Mouse (Mus musculus) spleen, embryonic (tissue): ENCODE measurements at regions not wholly inside any gene's neighbourhood (a gene's known extent, or its start where the extent isn't known, plus 50 kb on each side); places are given as distances from the start of the nearest gene placed in this dataset.

Experiments
- CTCF ChIA-PET: fragments of 350-600 bp; sonication (Branson Sonifier 250); formaldehyde crosslinking; loops from one replicate; lab custom pipeline; 2022; lab: Charles Lee

GRCm38 (mm10) chr10:124320191-124321110 is 1056.7 kb downstream of the Fam19a2 start:
- CTCF ChIA-PET = no interaction called here

- CTCF ChIA-PET = no interaction called here
These were observed 1056.8 kb downstream of the Slc16a7 start for GRCm38 (mm10) chr10:124332491-124332890.

GRCm38 (mm10) chr10:124338923-124339322 is 1050.3 kb downstream of the Slc16a7 start:
- CTCF ChIA-PET = no interaction called here

- CTCF ChIA-PET = no interaction called here
These were observed 1040.0 kb downstream of the Slc16a7 start for GRCm38 (mm10) chr10:124349300-124349699.

- CTCF ChIA-PET = no interaction called here
These were observed 1026.5 kb downstream of the Slc16a7 start for GRCm38 (mm10) chr10:124362795-124363194.

GRCm38 (mm10) chr10:124370994-124371393 is 1018.3 kb downstream of the Slc16a7 start:
- CTCF ChIA-PET = no interaction called here

GRCm38 (mm10) chr10:124402647-124403046 is 986.6 kb downstream of the Slc16a7 start:
- CTCF ChIA-PET = no interaction called here

- CTCF ChIA-PET = no interaction called here
These were observed 979.6 kb downstream of the Slc16a7 start for GRCm38 (mm10) chr10:124409633-124410032.

GRCm38 (mm10) chr10:124416531-124416930 is 972.7 kb downstream of the Slc16a7 start:
- CTCF ChIA-PET = no interaction called here

- CTCF ChIA-PET = no interaction called here
These were observed 965.8 kb downstream of the Slc16a7 start for GRCm38 (mm10) chr10:124423418-124423817.
